Mouse (Mus musculus): ENCODE data around the gene Fam214a.
"Not testable (repeated sequence)": the region's sequence is repeated elsewhere in the genome, so short reads cannot be mapped to it uniquely, and the experiment has no call there.

Fam214a gene

GRCm38 (mm10) chr9:74981663-74982111 is 29.0 kb downstream of the Fam214a start:
- no peak for DNase-seq (ENCODE audit: low spot score)

- no peak for DNase-seq (ENCODE audit: low spot score)
Observed at GRCm38 (mm10) chr9:74982193-74982592, 29.5 kb downstream of the Fam214a start.

GRCm38 (mm10) chr9:74982722-74983121 is 30.0 kb downstream of the Fam214a start:
- DNase-seq (ENCODE audit: low spot score): not testable (repeated sequence)

- no peak for DNase-seq (ENCODE audit: low spot score)
Observed at GRCm38 (mm10) chr9:74985173-74985715, 32.6 kb downstream of the Fam214a start.

GRCm38 (mm10) chr9:74985770-74986169 is 33.1 kb downstream of the Fam214a start:
- DNase-seq (ENCODE audit: low spot score): no peak

- DNase-seq (ENCODE audit: low spot score): no peak
Observed at GRCm38 (mm10) chr9:74988893-74989460, 36.3 kb downstream of the Fam214a start.

GRCm38 (mm10) chr9:74989990-74990389 is 37.3 kb downstream of the Fam214a start:
- no peak for DNase-seq (ENCODE audit: low spot score)

- DNase-seq (ENCODE audit: low spot score): no peak
Observed at GRCm38 (mm10) chr9:74994611-74995257, 42.0 kb downstream of the Fam214a start.

- DNase-seq (ENCODE audit: low spot score): no peak
Observed at GRCm38 (mm10) chr9:74996349-74996748, 43.7 kb downstream of the Fam214a start.

- no peak for DNase-seq (ENCODE audit: low spot score)
Observed at GRCm38 (mm10) chr9:74997976-74998375, 45.3 kb downstream of the Fam214a start.

- DNase-seq (ENCODE audit: low spot score): no peak
Observed at GRCm38 (mm10) chr9:75001006-75001405, 48.3 kb downstream of the Fam214a start.

- no peak for DNase-seq (ENCODE audit: low spot score)
Observed at GRCm38 (mm10) chr9:75001611-75002204, 49.0 kb downstream of the Fam214a start.

- no peak for DNase-seq (ENCODE audit: low spot score)
Observed at GRCm38 (mm10) chr9:75002262-75002661, 49.6 kb downstream of the Fam214a start.

- no peak for DNase-seq (ENCODE audit: low spot score)
Observed at GRCm38 (mm10) chr9:75004203-75004602, 51.5 kb downstream of the Fam214a start.

GRCm38 (mm10) chr9:75016591-75016990 is 63.9 kb downstream of the Fam214a start:
- DNase-seq (ENCODE audit: low spot score): no peak

- DNase-seq (ENCODE audit: low spot score): no peak
Observed at GRCm38 (mm10) chr9:75019181-75019580, 66.5 kb downstream of the Fam214a start.

- no peak for DNase-seq (ENCODE audit: low spot score)
Observed at GRCm38 (mm10) chr9:75019592-75019991, 66.9 kb downstream of the Fam214a start.

- no peak for DNase-seq (ENCODE audit: low spot score)
Observed at GRCm38 (mm10) chr9:75020561-75020960, 67.9 kb downstream of the Fam214a start.

GRCm38 (mm10) chr9:75022546-75022945 is 69.9 kb downstream of the Fam214a start:
- no peak for DNase-seq (ENCODE audit: low spot score)

- DNase-seq (ENCODE audit: low spot score): peak; percentile 70
Observed at GRCm38 (mm10) chr9:75023150-75023894, 70.6 kb downstream of the Fam214a start.

GRCm38 (mm10) chr9:75024089-75024488 is 71.4 kb downstream of the Fam214a start:
- peak; percentile 85 for DNase-seq (ENCODE audit: low spot score)

GRCm38 (mm10) chr9:75025689-75026088 is 73.0 kb downstream of the Fam214a start:
- no peak for DNase-seq (ENCODE audit: low spot score)
